Mouse (Mus musculus) heart, postnatal 0 days (tissue): ENCODE data around the gene Ror2.

ENCODE experiments used
- CTCF ChIP-seq: IDR thresholded peaks from 2 replicates; pipeline ENCODE4 v1.5.1; 2016; ENCODE audit warnings: antibody characterized with exemption, control low read depth, low read depth
- EP300 ChIP-seq: IDR thresholded peaks from 2 replicates; pipeline ENCODE4 v1.6.1; 2016; ENCODE audit warnings: antibody characterized with exemption, low read depth

GRCm38 (mm10) chr13:53192286-53192685 is 93.6 kb downstream of the Ror2 start:
- no peak for TF ChIP-seq CTCF
- no peak for TF ChIP-seq EP300
